Mouse (Mus musculus) bone marrow, adult 2 months (tissue): Measurements from ENCODE around the gene Slc4a1.

ENCODE experiments used
- CTCF ChIP-seq: fragments of 200-500 bp; IDR thresholded peaks from 2 replicates; pipeline ENCODE4 v1.5.1; 2011; ENCODE audit warnings: low read length, control low read depth; ENCODE audit not compliant: control insufficient read depth, insufficient read depth
- POLR2A ChIP-seq: fragments of 200-500 bp; IDR thresholded peaks from 2 replicates; pipeline ENCODE4 v1.6.1; 2011; ENCODE audit warnings: low read depth, mild to moderate bottlenecking, control low read depth, low read length, borderline replicate concordance; ENCODE audit not compliant: control insufficient read depth

DNA sequence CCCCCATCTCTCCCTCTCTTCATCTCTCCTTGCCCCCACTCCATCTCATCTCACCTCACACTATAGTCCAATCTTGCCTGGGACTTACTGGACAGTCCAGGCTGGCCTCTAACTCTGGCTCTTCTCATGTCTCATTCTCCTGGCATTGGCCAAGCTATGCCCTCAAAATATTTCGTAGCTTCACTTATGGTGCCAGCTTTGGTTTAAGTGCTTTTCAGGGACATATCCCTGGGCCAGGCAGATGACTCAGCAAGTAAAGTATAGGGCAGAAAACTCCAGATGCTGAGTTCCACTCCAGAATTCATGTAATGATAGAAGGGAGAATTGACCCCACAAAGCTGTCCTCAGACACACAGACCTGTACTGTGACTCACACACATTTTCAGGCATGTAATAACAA lies 29.8 kb downstream of the Slc4a1 start:
- TF ChIP-seq POLR2A (no peak), CTCF (no peak)
